Mouse (Mus musculus) c-Kit-negative CD71-positive TER-119-positive erythroid progenitor cells, embryonic 14.5 days (primary cell): Measurements from ENCODE around the gene Cmah.

ENCODE experiments used
- DNase-seq: peaks from one replicate; pipeline ENCODE4 v3.0.0-alpha.2; 2013; ENCODE audit warnings: low read depth, low spot score

Gene Cmah

GRCm38 (mm10) chr13:24416409-24416808 lies 89.2 kb downstream of the Cmah start:
- peak; percentile 59 for DNase-seq

- DNase-seq, result no peak
Observed at GRCm38 (mm10) chr13:24418024-24418423, 90.8 kb downstream of the Cmah start.

GRCm38 (mm10) chr13:24418814-24419213 lies 91.6 kb downstream of the Cmah start:
- peak; percentile 54 for DNase-seq

- DNase-seq, result peak; percentile 83
Observed at GRCm38 (mm10) chr13:24419560-24420250, 92.5 kb downstream of the Cmah start.

- no peak for DNase-seq
Observed at GRCm38 (mm10) chr13:24421987-24422386, 94.8 kb downstream of the Cmah start.

- DNase-seq, result no peak
Observed at GRCm38 (mm10) chr13:24430215-24430614, 103.0 kb downstream of the Cmah start.

- DNase-seq, result no peak
Observed at GRCm38 (mm10) chr13:24431593-24431992, 104.4 kb downstream of the Cmah start.

GRCm38 (mm10) chr13:24442272-24442671 lies 115.1 kb downstream of the Cmah start:
- DNase-seq, result no peak

- DNase-seq, result no peak
Observed at GRCm38 (mm10) chr13:24443763-24444347, 116.7 kb downstream of the Cmah start.

GRCm38 (mm10) chr13:24444709-24445108 lies 117.5 kb downstream of the Cmah start:
- DNase-seq, result no peak

GRCm38 (mm10) chr13:24445166-24445565 lies 118.0 kb downstream of the Cmah start:
- DNase-seq, result no peak

GRCm38 (mm10) chr13:24446081-24446480 lies 118.9 kb downstream of the Cmah start:
- DNase-seq, result no peak

GRCm38 (mm10) chr13:24447043-24447442 lies 119.8 kb downstream of the Cmah start:
- no peak for DNase-seq

GRCm38 (mm10) chr13:24448578-24448977 lies 121.4 kb downstream of the Cmah start:
- no peak for DNase-seq

GRCm38 (mm10) chr13:24451455-24451854 lies 124.3 kb downstream of the Cmah start:
- no peak for DNase-seq

- no peak for DNase-seq
Observed at GRCm38 (mm10) chr13:24453737-24454136, 126.5 kb downstream of the Cmah start.

- DNase-seq, result no peak
Observed at GRCm38 (mm10) chr13:24456385-24456784, 129.2 kb downstream of the Cmah start.

- DNase-seq, result no peak
Observed at GRCm38 (mm10) chr13:24460517-24460916, 133.3 kb downstream of the Cmah start.

GRCm38 (mm10) chr13:24463767-24464166 lies 136.6 kb downstream of the Cmah start:
- DNase-seq, result no peak

GRCm38 (mm10) chr13:24466027-24466426 lies 138.8 kb downstream of the Cmah start:
- DNase-seq, result no peak

GRCm38 (mm10) chr13:24467806-24468205 lies 140.6 kb downstream of the Cmah start:
- DNase-seq, result no peak

GRCm38 (mm10) chr13:24477564-24477963 lies 150.4 kb downstream of the Cmah start:
- no peak for DNase-seq

GRCm38 (mm10) chr13:24479516-24479915 lies 152.3 kb downstream of the Cmah start:
- no peak for DNase-seq
